Mouse (Mus musculus): ENCODE results near the gene Brap. TPM values are rescaled to one million over a fixed set of nuclear protein-coding genes. Genes with fewer than 3 reads are reported as not detected.
"Not testable (repeated sequence)": the region's sequence is repeated elsewhere in the genome, so short reads cannot be mapped to it uniquely, and the experiment has no call there.

Gene Brap
- polyA plus RNA-seq, 1 experiment from 2014 or later, result 40.9 TPM

GRCm38 (mm10) chr5:121670412-121670811 lies 10.0 kb downstream of the Brap start:
- ATAC-seq (ENCODE audit: insufficient read depth), result no peak
- H3K36me3 ChIP-seq (ENCODE audit: insufficient read depth), result peaks cover 51% of the 10 kb centered on the region
- TF ChIP-seq CTCF (IDR thresholded peaks at IDR 0.05; ENCODE audit: low read depth), result peak; percentile 49

GRCm38 (mm10) chr5:121682250-121682649 lies 21.9 kb downstream of the Brap start:
- H3K4me1 ChIP-seq (ENCODE audit: insufficient read depth), result no peaks in the 10 kb centered on the region
- H3K4me2 ChIP-seq, result no peak overlapping the region
- no peak overlapping the region for H3K27ac ChIP-seq (ENCODE audit: low read depth)
- H3K9ac ChIP-seq, result no peak overlapping the region
- 98% methylated on average over 2 of the region's 2 CpGs for WGBS
- no peaks in the 10 kb centered on the region for H3K9me3 ChIP-seq (ENCODE audit: low read depth, low read length)
- H3K4me3 ChIP-seq (ENCODE audit: low read depth, low read length), result no peak overlapping the region
- TF ChIP-seq CTCF (IDR thresholded peaks at IDR 0.05; ENCODE audit: low read depth), result no peak
- H3K27me3 ChIP-seq (ENCODE audit: insufficient read depth, low read length), result no peaks in the 10 kb centered on the region
- no peak for ATAC-seq (ENCODE audit: insufficient read depth)
- peaks cover 96% of the 10 kb centered on the region for H3K36me3 ChIP-seq (ENCODE audit: insufficient read depth)
- DNase-seq, result no peak

More at GRCm38 (mm10) chr5:121670412-121670811, 10.0 kb downstream of the Brap start:
- H3K9me3 ChIP-seq (ENCODE audit: low read depth, low read length), result no peaks in the 10 kb centered on the region
- no peak overlapping the region for H3K9ac ChIP-seq
- no peak overlapping the region for H3K4me3 ChIP-seq (ENCODE audit: low read depth, low read length)
- H3K27ac ChIP-seq (ENCODE audit: low read depth), result no peak overlapping the region
- H3K4me1 ChIP-seq (ENCODE audit: insufficient read depth), result no peaks in the 10 kb centered on the region
- no peak overlapping the region for H3K4me2 ChIP-seq
- 79% methylated on average over 3 of the region's 3 CpGs for WGBS
- DNase-seq, result peak; percentile 36
- H3K27me3 ChIP-seq (ENCODE audit: insufficient read depth, low read length), result no peaks in the 10 kb centered on the region

DNA sequence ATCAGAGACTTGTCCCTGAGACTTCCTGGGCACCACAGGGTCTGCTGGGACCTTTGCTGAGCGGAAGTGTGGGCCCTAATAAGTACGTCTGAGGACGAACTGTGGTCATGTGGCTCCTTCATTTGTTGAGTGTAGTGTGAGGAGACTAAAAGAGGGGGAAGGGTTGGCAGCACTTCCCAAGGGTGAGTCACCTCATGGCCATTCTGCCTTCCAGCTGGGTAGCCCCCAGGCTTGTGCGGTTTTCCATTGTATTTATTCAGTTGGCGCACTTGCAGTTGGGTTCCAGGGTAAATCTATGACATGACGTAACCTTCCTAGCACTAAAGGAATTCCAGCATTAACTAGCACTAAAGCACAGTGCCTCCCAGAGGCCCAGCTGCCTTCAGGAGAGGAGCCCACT lies 25.1 kb downstream of the Brap start:
- no peak for TF ChIP-seq CTCF (IDR thresholded peaks at IDR 0.05; ENCODE audit: low read depth)
- peaks cover 65% of the 10 kb centered on the region for H3K36me3 ChIP-seq (ENCODE audit: insufficient read depth)
- no peak overlapping the region for H3K9ac ChIP-seq
- no peak for ATAC-seq (ENCODE audit: insufficient read depth)
- no peaks in the 10 kb centered on the region for H3K9me3 ChIP-seq (ENCODE audit: low read depth, low read length)
- H3K27me3 ChIP-seq (ENCODE audit: insufficient read depth, low read length), result no peaks in the 10 kb centered on the region
- 94% methylated on average over 6 of the region's 6 CpGs for WGBS
- H3K4me2 ChIP-seq, result no peak overlapping the region
- no peaks in the 10 kb centered on the region for H3K4me1 ChIP-seq (ENCODE audit: insufficient read depth)
- H3K27ac ChIP-seq (ENCODE audit: low read depth), result no peak overlapping the region
- no peak overlapping the region for H3K4me3 ChIP-seq (ENCODE audit: low read depth, low read length)
- DNase-seq, result no peak

DNA sequence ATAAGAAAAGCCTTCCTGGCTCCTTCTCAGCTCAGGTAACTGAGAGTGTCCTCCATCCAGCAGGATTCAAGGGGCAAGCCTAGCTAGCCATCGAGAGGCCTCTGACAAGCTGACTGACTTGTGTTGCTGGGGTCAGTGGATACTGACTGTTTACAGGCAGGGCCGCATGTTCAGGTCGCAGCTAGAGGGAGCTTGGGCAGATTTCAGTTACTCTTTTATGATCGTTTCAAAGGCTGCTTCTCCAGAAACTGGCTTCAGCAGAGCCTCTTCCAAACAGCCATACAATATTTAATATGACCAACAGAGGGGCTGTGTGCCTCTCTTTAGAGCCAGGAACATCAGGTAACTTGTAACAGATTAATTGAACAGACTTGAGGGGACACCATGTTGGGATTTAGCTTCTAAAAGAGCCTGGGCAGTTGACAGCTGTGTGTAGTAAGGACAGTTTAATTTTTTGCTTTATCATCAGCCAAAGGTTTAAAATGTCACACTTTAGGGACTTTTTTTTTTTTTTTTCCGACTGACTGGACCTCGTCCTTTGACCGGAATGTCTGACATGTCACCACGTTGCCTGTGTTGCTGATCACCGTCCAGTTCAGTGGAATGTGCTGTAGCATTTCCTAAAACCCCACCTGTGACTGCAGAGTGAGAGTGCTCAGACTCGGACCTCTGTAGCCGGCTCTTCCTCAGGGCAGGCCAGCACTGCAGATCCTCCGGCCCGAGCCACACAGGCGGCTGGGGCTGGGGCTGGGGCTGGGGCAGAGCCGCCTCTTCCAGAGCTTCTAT lies 25.9 kb downstream of the Brap start:
- H3K27ac ChIP-seq (ENCODE audit: low read depth), result no peak overlapping the region
- H3K36me3 ChIP-seq (ENCODE audit: insufficient read depth), result peaks cover 57% of the 10 kb centered on the region
- no peak for ATAC-seq (ENCODE audit: insufficient read depth)
- no peaks in the 10 kb centered on the region for H3K9me3 ChIP-seq (ENCODE audit: low read depth, low read length)
- no peak overlapping the region for H3K4me3 ChIP-seq (ENCODE audit: low read depth, low read length)
- no peak overlapping the region for H3K9ac ChIP-seq
- H3K4me2 ChIP-seq, result no peak overlapping the region
- WGBS, result 72% methylated on average over 15 of the region's 15 CpGs
- TF ChIP-seq CTCF (IDR thresholded peaks at IDR 0.05; ENCODE audit: low read depth), result no peak
- DNase-seq, result peak; percentile 8
- no peaks in the 10 kb centered on the region for H3K27me3 ChIP-seq (ENCODE audit: insufficient read depth, low read length)
- H3K4me1 ChIP-seq (ENCODE audit: insufficient read depth), result no peaks in the 10 kb centered on the region

- Histone ChIP-seq H3K4me2 (no peak overlapping the region), H3K9ac (no peak overlapping the region; the same call in 1 of the 2 replicates), H3K9me3 (ENCODE audit: low read depth, low read length) (no peaks in the 10 kb centered on the region), H3K27ac (ENCODE audit: low read depth) (0 out of 2 replicates have a peak overlapping the region, but pooled peaks have one; percentile 36), H3K27me3 (ENCODE audit: insufficient read depth, low read length) (no peaks in the 10 kb centered on the region), H3K4me3 (ENCODE audit: low read depth, low read length) (no peak overlapping the region), H3K36me3 (ENCODE audit: insufficient read depth) (peaks cover 16% of the 10 kb centered on the region), H3K4me1 (ENCODE audit: insufficient read depth) (no peaks in the 10 kb centered on the region)
- WGBS, result 58% methylated on average over 7 of the region's 7 CpGs
- ATAC-seq (ENCODE audit: insufficient read depth) (no peak; the same call in 1 of the 2 replicates), DNase-seq (peak; percentile 66)
- TF ChIP-seq CTCF (IDR thresholded peaks at IDR 0.05; ENCODE audit: low read depth), result no peak
Observed at GRCm38 (mm10) chr5:121690482-121691211, 30.3 kb downstream of the Brap start.

DNA sequence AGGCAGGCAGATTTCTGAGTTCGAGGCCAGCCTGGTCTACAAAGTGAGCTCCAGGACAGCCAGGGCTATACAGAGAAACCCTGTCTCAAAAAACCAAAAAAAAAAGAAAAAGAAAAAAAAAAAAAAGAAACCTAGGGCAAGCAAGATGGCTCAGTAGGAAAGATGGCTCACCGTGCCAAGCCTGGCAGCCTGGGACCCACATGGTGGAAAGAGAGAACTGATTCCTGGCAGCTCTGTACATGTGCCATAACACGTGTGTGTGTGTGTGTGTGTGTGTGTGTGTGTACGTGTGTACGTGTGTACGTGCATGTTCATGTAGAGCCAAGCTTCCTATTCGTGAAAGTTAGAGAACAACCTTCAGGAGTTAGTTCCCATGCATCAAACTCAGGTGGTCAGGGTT lies 31.1 kb downstream of the Brap start:
- H3K4me1 ChIP-seq (ENCODE audit: insufficient read depth); H3K36me3 ChIP-seq (ENCODE audit: insufficient read depth); H3K9ac ChIP-seq; H3K27me3 ChIP-seq (ENCODE audit: insufficient read depth, low read length); DNase-seq; H3K27ac ChIP-seq (ENCODE audit: low read depth); H3K9me3 ChIP-seq (ENCODE audit: low read depth, low read length); H3K4me2 ChIP-seq; H3K4me3 ChIP-seq (ENCODE audit: low read depth, low read length); ATAC-seq (ENCODE audit: insufficient read depth): not testable (repeated sequence)
- WGBS, result 86% methylated on average over 7 of the region's 7 CpGs

DNA sequence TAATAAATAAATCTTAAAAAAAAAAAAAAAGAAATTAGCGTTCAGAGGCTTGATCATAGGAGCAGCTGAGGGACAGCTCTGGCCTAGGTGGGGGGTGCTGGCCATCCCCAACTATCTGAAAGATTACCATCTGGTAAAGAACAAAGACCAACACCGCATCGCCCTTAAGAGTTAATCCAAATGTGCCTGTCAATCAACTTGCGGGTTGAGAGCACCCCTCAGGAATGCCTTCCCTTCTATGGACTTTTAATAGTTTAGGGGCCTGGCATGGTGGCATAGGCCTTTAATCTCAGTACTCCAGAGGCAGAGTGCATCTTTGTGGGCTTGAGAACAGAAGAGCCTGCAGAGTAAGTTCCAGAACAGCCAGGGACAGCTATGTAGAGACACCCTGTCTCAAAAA lies 32.5 kb downstream of the Brap start:
- no peak for TF ChIP-seq CTCF (IDR thresholded peaks at IDR 0.05; ENCODE audit: low read depth)
- 63% methylated on average over 4 of the region's 4 CpGs for WGBS

More for the DNA sequence above, 32.5 kb downstream of the Brap start:
- Histone ChIP-seq H3K27me3 (ENCODE audit: insufficient read depth, low read length) (no peaks in the 10 kb centered on the region), H3K9ac (no peak overlapping the region), H3K4me1 (ENCODE audit: insufficient read depth) (no peaks in the 10 kb centered on the region), H3K4me3 (ENCODE audit: low read depth, low read length) (no peak overlapping the region), H3K4me2 (no peak overlapping the region), H3K9me3 (ENCODE audit: low read depth, low read length) (no peaks in the 10 kb centered on the region), H3K27ac (ENCODE audit: low read depth) (no peak overlapping the region), H3K36me3 (ENCODE audit: insufficient read depth) (no peaks in the 10 kb centered on the region)
- DNase-seq (no peak), ATAC-seq (ENCODE audit: insufficient read depth) (no peak)
